Mouse (Mus musculus): ENCODE data around the gene Cdc42bpb.

DNA sequence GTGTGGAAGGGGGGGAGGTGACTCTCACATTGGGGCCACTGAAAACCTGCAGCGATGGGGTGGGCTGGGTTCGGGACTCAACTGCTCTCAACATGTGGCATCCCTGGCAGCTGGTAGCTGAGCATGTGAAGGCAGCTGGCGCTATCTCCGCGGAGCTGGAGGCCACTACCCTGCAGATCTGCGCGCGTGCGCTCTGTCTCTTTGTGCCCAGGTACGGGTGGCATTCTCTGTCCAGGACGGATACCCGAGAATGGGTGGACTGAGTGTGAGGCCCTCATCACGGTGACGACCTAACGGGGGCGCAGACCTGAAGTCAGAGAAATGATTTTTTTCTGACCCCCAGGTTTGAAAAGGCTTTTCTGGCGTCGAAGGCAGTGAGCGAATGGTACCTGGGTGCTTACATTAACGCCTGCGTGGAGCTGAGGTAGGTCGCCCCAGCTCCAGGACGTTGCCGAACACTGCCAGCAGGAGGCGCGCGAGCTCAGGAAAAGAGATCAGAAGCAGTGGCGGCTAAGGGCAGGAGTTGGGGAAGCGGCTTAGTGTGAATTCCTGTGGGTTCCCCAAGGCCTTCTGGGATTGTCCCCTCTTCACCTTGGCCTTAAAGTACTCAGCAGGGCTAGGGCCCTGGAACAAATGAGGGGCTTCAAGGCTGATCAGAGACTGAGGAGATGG, 48.4 kb upstream of the Cdc42bpb start:
- TF ChIP-seq CTCF (IDR thresholded peaks at IDR 0.05; ENCODE audit: insufficient read depth, low read length) (peak; percentile 93), POLR2A (IDR thresholded peaks at IDR 0.05; ENCODE audit: borderline replicate concordance, extremely low read depth, low read depth, low read length) (no peak)
